23 mouse cellular contexts compared by ENCODE assay signal in genomic region chr14:12149529-12149928, GRCm38 (mm10).
"Had no signal": no experiment of that assay in that cellular context is flagged by ENCODE, and none has a peak within 500 bp of the region (broad histone marks: within the 10 kb centered on the region; RNA-seq: fewer than 3 reads in every experiment).

No protein-coding gene starts in this region.

- H3K27ac ChIP-seq: gastrocnemius, adult 2 months; heart, embryonic 10.5 days; hindbrain, embryonic 10.5 days; hindbrain, embryonic 12.5 days; hindbrain, embryonic 14.5 days; left cerebral cortex, adult 2 months; limb, embryonic 13.5 days; limb, embryonic 15.5 days had no signal

- DNase-seq: gastrocnemius, adult 2 months; gastrocnemius, postnatal 10 days; gastrocnemius, postnatal 25 days; heart, adult 18-20 months; heart, postnatal 10 days; heart, postnatal 4 days; kidney, adult 18-20 months; kidney, adult 8-10 months; kidney, postnatal 10 days; kidney, postnatal 25 days; kidney, postnatal 4 days had no signal

- H3K4me2 ChIP-seq: heart, embryonic 12.5 days; hindbrain, embryonic 12.5 days; hindbrain, embryonic 14.5 days; limb, embryonic 13.5 days; limb, embryonic 15.5 days had no signal

- H3K27me3 ChIP-seq: heart, embryonic 12.5 days; hindbrain, embryonic 12.5 days; limb, embryonic 13.5 days; limb, embryonic 15.5 days had no signal

- ATAC-seq: forebrain, embryonic 16.5 days; hindbrain, embryonic 16.5 days; inflammation-experienced regulatory T-cells, adult 6 months; intestine, embryonic 16.5 days had no signal

- H3K36me3 ChIP-seq: hindbrain, embryonic 12.5 days had no signal

- H3K4me3 ChIP-seq: gastrocnemius, adult 2 months; heart, embryonic 10.5 days; heart, embryonic 12.5 days; hindbrain, embryonic 10.5 days; hindbrain, embryonic 12.5 days; left cerebral cortex, adult 2 months; limb, embryonic 13.5 days; limb, embryonic 15.5 days had no signal

- H3K4me1 ChIP-seq: heart, embryonic 10.5 days; limb, embryonic 13.5 days; limb, embryonic 15.5 days had no signal

- H3K9me3 ChIP-seq: heart, embryonic 10.5 days; heart, embryonic 12.5 days; hindbrain, embryonic 10.5 days; hindbrain, embryonic 12.5 days; limb, embryonic 13.5 days; limb, embryonic 15.5 days had no signal

- H3K9ac ChIP-seq: heart, embryonic 12.5 days; hindbrain, embryonic 12.5 days; hindbrain, embryonic 14.5 days; limb, embryonic 13.5 days; limb, embryonic 15.5 days had no signal
